Mouse (Mus musculus) olfactory bulb, adult 2 months (tissue): ENCODE measurements around the gene Rpl10a. TPM values are rescaled to one million over a fixed set of nuclear protein-coding genes. Genes with fewer than 3 reads are reported as not detected.

Source experiments
- H3K27ac ChIP-seq: fragments of 200-500 bp; 2 replicates; pipeline ENCODE4 v1.5.1; 2012; ENCODE audit warnings: low read depth, low read length; ENCODE audit not compliant: insufficient read depth
- H3K4me1 ChIP-seq: fragments of 200-500 bp; 2 replicates; pipeline ENCODE4 v1.6.1; 2012; ENCODE audit warnings: low read length; ENCODE audit not compliant: control insufficient read depth, insufficient read depth
- H3K4me3 ChIP-seq: fragments of 200-500 bp; 2 replicates; pipeline ENCODE4 v1.5.1; 2012; ENCODE audit warnings: mild to moderate bottlenecking, low read depth, low read length, moderate library complexity; ENCODE audit not compliant: insufficient read depth
- CTCF ChIP-seq: fragments of 200-500 bp; IDR thresholded peaks from 2 replicates; pipeline ENCODE4 v1.5.1; 2012; ENCODE audit warnings: low read depth, mild to moderate bottlenecking, low read length, moderate library complexity; ENCODE audit not compliant: insufficient read depth
- POLR2A ChIP-seq: fragments of 200-500 bp; IDR thresholded peaks from 2 replicates; pipeline ENCODE4 v1.6.1; 2012; ENCODE audit warnings: mild to moderate bottlenecking, low read depth, low read length, moderate library complexity; ENCODE audit not compliant: insufficient read depth
- WGBS: fragments of 180-500 bp; shearing (Covaris S2); methylation state at CpG from one replicate; pipeline ENCODE4 v1.1.7; 2018; 5-methylcytosine and 5-hydroxymethylcytosine counted together
- polyA plus RNA-seq: library from polyadenylated mRNA; stranded (reverse); fragments of >200 nt; gene quantifications from 2 replicates; pipeline ENCODE4 v1.2.4, GENCODE M21; 2012; ENCODE audit warnings: low replicate concordance; ENCODE audit not compliant: missing spikeins, insufficient read depth, insufficient read length

Rpl10a gene
- polyA plus RNA-seq, 1 experiment: not detected

DNA sequence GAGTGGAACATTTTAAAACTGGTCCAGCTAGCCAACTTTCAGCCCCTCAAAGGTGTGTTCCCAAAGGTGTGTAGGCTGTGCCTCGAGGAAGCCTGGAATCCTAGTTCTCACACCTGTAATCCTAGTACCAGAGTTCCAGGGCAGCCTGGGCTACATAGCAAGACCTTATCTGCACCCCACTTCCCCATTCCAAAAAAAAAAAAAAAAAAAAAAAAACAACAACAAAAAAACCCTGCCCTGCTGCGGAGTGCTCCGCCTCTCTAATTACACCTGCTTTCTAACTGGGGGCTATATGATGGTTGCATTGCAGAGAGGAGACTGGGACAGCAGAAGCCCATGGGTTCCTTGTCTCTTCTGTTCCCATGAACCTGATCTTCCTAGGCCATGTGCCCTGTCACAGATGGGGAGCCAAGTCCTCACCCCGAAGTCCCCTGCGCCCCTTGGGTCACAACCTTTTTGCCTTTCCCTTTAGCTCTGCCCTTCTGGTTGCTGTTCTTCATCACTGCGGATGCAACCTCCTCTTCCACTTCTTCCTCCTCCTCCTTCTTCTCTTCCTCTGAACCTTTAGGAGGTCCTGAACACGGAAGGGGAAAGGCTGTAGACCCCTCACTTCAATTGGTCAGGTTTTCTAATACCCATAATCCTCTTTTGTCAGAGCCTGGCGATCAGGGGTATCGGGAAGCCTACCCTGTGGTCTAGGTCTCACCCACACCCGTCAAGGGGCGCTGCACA, 33.8 kb downstream of the Rpl10a start:
- TF ChIP-seq POLR2A (no peak), CTCF (no peak)
- H3K4me1 ChIP-seq: peaks cover 6% of the 10 kb centered on the region
- no peak overlapping the region for H3K27ac ChIP-seq
- 40% methylated on average over 11 of the region's 11 CpGs for WGBS
- no peak overlapping the region for H3K4me3 ChIP-seq

DNA sequence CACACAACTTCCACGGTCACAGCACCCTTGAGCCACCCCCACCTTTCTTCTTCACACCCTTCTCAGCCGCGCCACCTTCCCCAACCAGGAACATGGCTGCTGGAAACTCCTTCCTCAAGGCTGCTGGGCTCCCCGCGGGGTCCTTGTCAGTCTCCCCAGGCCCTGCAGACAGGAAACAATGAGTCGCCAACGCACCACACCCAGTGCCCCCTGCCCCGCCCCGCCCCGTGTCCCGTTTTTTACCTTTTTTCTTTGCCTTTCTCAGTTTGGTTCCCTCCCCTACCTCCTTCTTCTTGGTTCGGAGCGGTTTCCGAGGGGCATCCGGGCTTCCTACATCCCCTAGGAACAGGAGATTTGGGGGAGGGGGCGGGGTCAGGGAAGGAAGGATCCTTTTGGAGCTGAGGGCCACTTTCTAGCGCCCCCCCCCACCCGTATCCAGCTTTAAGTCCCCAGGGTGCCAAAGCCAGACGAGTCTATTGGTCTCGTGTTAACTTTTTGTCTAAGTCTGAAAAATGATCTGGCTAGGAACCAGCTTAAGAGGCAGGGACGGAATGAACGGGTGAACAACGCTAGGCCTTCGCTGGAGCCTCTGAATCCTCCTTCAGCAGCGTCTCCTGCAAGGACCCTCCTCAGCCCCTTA, 34.5 kb downstream of the Rpl10a start:
- H3K4me1 ChIP-seq: peaks cover 6% of the 10 kb centered on the region
- TF ChIP-seq POLR2A (no peak), CTCF (no peak)
- no peak overlapping the region for H3K4me3 ChIP-seq
- no peak overlapping the region for H3K27ac ChIP-seq
- WGBS: 9% methylated on average over 25 of the region's 25 CpGs

DNA sequence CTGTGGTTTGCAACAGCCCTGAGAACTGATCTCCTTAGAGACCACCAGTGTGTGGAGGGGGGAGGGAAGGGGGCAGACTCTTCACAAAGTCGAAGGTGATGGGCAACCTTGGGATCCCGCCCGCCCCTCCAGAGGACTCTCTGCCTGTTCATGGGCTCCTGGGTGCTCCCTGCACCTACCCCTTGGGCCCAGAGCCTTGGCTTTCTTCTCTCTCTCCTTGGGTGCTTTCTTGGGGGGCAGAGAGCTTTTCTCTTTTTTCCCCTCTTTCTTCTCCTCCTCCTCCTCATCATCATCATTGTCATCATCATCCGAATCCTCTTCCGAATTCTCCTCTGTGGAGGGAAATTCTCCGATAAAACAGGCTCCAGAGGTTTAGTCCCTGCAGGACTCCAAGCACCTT, 35.2 kb downstream of the Rpl10a start:
- H3K4me3 ChIP-seq: no peak overlapping the region
- H3K27ac ChIP-seq: no peak overlapping the region
- no peak for TF ChIP-seq POLR2A
- TF ChIP-seq CTCF: no peak
- WGBS: 49% methylated on average over 6 of the region's 6 CpGs
- peaks cover 6% of the 10 kb centered on the region for H3K4me1 ChIP-seq

DNA sequence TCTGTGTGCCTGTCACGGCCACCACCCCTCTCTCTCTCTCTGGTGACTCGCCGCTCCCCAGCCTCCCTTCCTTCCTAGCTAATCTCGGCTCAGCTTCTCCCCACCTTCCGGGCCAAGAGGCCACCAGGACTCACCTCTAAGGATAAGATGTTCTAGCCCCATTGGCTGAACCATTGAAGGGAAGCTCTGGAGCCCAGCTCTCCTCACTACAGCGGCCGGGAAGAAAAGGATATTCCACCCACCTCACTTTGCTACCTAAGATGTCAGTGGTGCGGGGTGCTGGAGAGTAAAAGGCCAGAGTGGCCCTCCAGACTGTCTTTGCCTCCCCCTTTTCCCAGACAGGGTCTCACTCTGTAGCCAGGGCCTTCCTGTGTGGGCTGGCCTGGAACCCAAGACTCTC, 36.9 kb downstream of the Rpl10a start, which contains the start of gene Tulp1:
Gene Tulp1 (minus strand): TSS at position 101 of the 400 bp plus-strand sequence.
- TF ChIP-seq POLR2A: no peak
- no peak for TF ChIP-seq CTCF
- 65% methylated on average over 8 of the region's 8 CpGs for WGBS
- H3K4me3 ChIP-seq: no peak within 1 kb of the TSS
- H3K27ac ChIP-seq: no peak within 1 kb of the TSS
- peaks cover 6% of the 10 kb centered on the region for H3K4me1 ChIP-seq

DNA sequence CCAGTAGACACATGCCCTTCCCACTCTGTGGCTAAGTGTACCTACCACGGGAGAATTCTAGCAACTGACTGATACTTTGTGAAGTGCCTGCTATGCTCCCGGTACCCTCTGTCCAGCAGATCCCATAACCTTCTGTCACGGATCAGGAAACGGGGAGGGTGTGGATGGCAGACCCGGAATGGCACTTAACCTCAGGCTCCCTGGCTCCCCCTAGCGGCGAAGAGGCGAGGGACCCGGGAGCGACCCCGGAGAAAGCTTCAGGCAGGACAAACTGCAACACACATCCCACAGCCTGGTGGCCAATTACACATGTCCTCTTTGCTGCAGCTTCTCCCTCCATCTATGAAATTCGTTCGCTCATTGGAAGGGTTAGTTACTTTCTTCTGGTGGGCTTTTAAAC, 40.2 kb downstream of the Rpl10a start:
- Histone ChIP-seq H3K27ac (no peak overlapping the region), H3K4me1 (peaks cover 6% of the 10 kb centered on the region), H3K4me3 (no peak overlapping the region)
- 6% methylated on average over 13 of the region's 13 CpGs for WGBS
- no peak for TF ChIP-seq POLR2A
- peak; percentile 81 for TF ChIP-seq CTCF

DNA sequence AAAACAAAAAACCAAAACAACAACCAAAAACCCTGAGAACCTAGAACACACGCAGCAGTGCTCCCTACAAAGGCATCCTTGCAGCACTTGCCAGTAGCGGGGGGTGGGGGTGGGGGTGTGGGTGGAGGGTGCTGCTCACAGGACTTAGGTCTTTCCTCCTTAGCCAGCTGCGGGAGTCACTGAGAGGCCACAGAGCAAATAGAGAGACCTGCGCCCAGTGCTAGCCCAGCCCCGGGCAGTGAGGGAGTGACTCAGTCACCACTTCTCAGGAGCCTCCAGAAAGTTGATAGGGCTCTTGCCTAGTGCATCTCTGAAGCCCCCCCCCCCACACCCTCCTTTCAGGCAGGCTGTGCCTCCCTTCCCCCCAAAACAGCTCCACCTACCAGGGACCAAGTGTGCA, 40.8 kb downstream of the Rpl10a start:
- no peak for TF ChIP-seq CTCF
- TF ChIP-seq POLR2A: no peak
- 85% methylated on average over 5 of the region's 5 CpGs for WGBS
- H3K27ac ChIP-seq: no peak overlapping the region
- H3K4me3 ChIP-seq: no peak overlapping the region
- peaks cover 4% of the 10 kb centered on the region for H3K4me1 ChIP-seq

DNA sequence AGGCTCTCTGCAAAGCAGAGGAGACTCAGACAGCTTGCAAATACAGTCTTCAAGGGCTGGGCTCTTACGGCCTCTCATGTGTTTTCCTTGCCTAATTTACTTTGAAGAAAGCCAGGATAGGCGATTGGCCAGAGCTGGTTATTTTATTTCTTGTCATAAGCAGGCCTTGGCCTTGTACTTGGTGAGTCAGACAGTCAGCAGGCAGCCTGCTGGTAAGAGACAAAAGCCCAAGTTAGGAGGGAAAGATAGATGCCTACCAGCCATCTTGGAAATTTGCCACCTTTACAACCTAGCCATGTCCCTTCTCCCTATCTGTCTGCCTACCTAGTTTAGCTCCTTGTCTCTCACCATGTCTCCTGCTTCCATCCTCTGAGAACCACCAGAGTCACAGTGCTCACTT, 43.0 kb downstream of the Rpl10a start:
- Histone ChIP-seq H3K4me3 (no peak overlapping the region), H3K27ac (no peak overlapping the region), H3K4me1 (peaks cover 7% of the 10 kb centered on the region; the same call in 1 of the 2 replicates)
- 62% methylated on average over 2 of the region's 2 CpGs for WGBS
- TF ChIP-seq POLR2A (no peak), CTCF (no peak)

DNA sequence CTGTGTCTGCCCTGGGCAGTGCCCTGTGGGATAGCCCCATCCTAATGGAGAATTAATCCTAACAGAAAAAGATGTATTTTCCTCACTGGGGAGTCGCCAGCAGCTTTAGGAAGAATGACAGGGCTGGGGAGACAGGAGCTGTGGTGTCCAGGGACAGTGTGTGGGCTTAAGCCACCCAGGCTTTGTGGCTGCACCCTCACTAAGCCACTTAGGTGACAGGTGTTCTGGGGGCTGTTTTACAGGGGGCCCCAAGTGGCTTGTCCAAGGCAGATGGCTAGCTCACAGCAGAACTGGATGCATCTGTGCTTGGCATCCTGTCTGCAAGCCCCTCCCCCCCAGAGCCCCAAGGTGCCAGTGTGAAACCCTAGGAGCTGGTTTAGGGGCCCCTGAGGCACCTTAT, 43.7 kb downstream of the Rpl10a start:
- Histone ChIP-seq H3K4me3 (no peak overlapping the region), H3K4me1 (peaks cover 7% of the 10 kb centered on the region; the same call in 1 of the 2 replicates), H3K27ac (no peak overlapping the region)
- TF ChIP-seq POLR2A: no peak
- 97% methylated on average over 1 of the region's 1 CpGs for WGBS

DNA sequence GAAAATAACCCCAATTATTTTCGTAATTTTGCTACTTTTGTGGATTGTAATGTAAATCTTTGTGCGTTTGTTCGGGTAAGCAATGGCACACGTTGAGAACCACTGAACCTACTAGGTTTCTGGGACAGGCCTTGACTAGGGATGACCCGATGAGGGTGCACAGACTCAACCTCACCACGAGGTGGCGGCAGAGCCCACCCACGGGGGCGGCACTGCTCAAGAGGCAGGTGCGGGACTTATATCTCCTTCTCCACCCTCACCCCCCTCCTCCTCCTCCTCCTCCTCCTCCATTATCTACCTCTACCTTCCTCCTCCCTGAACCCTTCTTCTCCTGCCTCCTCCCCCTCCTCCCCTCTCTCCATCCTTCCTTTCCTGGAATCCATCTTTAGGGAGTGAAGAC, 45.5 kb downstream of the Rpl10a start:
- peaks cover 7% of the 10 kb centered on the region; the same call in 1 of the 2 replicates for H3K4me1 ChIP-seq
- H3K27ac ChIP-seq: no peak overlapping the region
- H3K4me3 ChIP-seq: no peak overlapping the region
- WGBS: 25% methylated on average over 10 of the region's 10 CpGs
- TF ChIP-seq POLR2A (no peak), CTCF (peak; percentile 50; the same call in 1 of the 2 replicates)
